Mouse (Mus musculus) adrenal gland (tissue): ENCODE measurements around the gene Arhgef3.

Experiments used
- intact Hi-C: fragments of 180-260 bp; cut with DNase I; formaldehyde crosslinking; loops from one replicate; pipeline ENCODE4 v1.15.1; 2025

The Arhgef3 gene

GRCm38 (mm10) chr14:27400495-27400894 is 285.8 kb downstream of the Arhgef3 start:
- intact Hi-C loops, result no loop called here

GRCm38 (mm10) chr14:27401717-27402278 is 287.1 kb downstream of the Arhgef3 start:
- intact Hi-C loops, result no loop called here

- intact Hi-C loops, result no loop called here
These were observed 287.9 kb downstream of the Arhgef3 start for GRCm38 (mm10) chr14:27402332-27403250.

- intact Hi-C loops, result no loop called here
These were observed 290.8 kb downstream of the Arhgef3 start for GRCm38 (mm10) chr14:27405452-27405851.

GRCm38 (mm10) chr14:27405947-27406346 is 291.2 kb downstream of the Arhgef3 start:
- intact Hi-C loops, result no loop called here

- intact Hi-C loops, result no loop called here
These were observed 293.5 kb downstream of the Arhgef3 start for GRCm38 (mm10) chr14:27408240-27408639.

GRCm38 (mm10) chr14:27409662-27410061 is 295.0 kb downstream of the Arhgef3 start:
- intact Hi-C loops, result loop anchor here (10.0 kb wide), 1 partner anchor 305 kb away; no protein-coding TSS in a partner anchor

GRCm38 (mm10) chr14:27411492-27411891 is 296.8 kb downstream of the Arhgef3 start:
- intact Hi-C loops, result loop anchor here (10.0 kb wide), 1 partner anchor 307 kb away; no protein-coding TSS in a partner anchor

GRCm38 (mm10) chr14:27412699-27413098 is 298.0 kb downstream of the Arhgef3 start:
- intact Hi-C loops, result loop anchor here (2.0 to 10.0 kb wide), 2 partner anchors 226 to 308 kb away; no protein-coding TSS in a partner anchor

- intact Hi-C loops, result loop anchor here (2.0 to 10.0 kb wide), 3 partner anchors 75 to 309 kb away; no protein-coding TSS in a partner anchor
These were observed 299.3 kb downstream of the Arhgef3 start for GRCm38 (mm10) chr14:27413961-27414360.

- intact Hi-C loops, result no loop called here
These were observed 306.1 kb downstream of the Arhgef3 start for GRCm38 (mm10) chr14:27420816-27421215.

GRCm38 (mm10) chr14:27422301-27422700 is 307.6 kb downstream of the Arhgef3 start:
- intact Hi-C loops, result no loop called here

- intact Hi-C loops, result no loop called here
These were observed 313.9 kb downstream of the Arhgef3 start, which contains the start of gene Fam208a for GRCm38 (mm10) chr14:27428573-27428972. TSS of gene Fam208a (plus strand) at chr14:27428834.

- intact Hi-C loops, result no loop called here
These were observed 314.4 kb downstream of the Arhgef3 start for GRCm38 (mm10) chr14:27428973-27429711.

- intact Hi-C loops, result no loop called here
These were observed 315.6 kb downstream of the Arhgef3 start for GRCm38 (mm10) chr14:27430280-27430679.

- intact Hi-C loops, result no loop called here
These were observed 317.4 kb downstream of the Arhgef3 start for GRCm38 (mm10) chr14:27432064-27432463.

- intact Hi-C loops, result no loop called here
These were observed 321.4 kb downstream of the Arhgef3 start for GRCm38 (mm10) chr14:27436116-27436515.

GRCm38 (mm10) chr14:27436826-27437225 is 322.1 kb downstream of the Arhgef3 start:
- intact Hi-C loops, result no loop called here

GRCm38 (mm10) chr14:27440921-27441320 is 326.2 kb downstream of the Arhgef3 start:
- intact Hi-C loops, result no loop called here

- intact Hi-C loops, result no loop called here
These were observed 330.2 kb downstream of the Arhgef3 start for GRCm38 (mm10) chr14:27444851-27445281.

GRCm38 (mm10) chr14:27446963-27447362 is 332.3 kb downstream of the Arhgef3 start:
- intact Hi-C loops, result no loop called here
